Mouse (Mus musculus) heart, embryonic 14.5 days (tissue): ENCODE results near the gene Upb1. TPM values are rescaled to one million over a fixed set of nuclear protein-coding genes. Genes with fewer than 3 reads are reported as not detected.
"Not testable (repeated sequence)": the region's sequence is repeated elsewhere in the genome, so short reads cannot be mapped to it uniquely, and the experiment has no call there.

Experiments
- ATAC-seq: fragments of 200-750 bp; cut with Nextera tagmentation; 2 replicates; pipeline ENCODE4 v1.8.0; 2017; ENCODE audit warnings: low read depth, moderate TSS enrichment; ENCODE audit not compliant: insufficient number of reproducible peaks, insufficient read depth, low FRiP score
- H3K27ac ChIP-seq, 2 experiments: fragments of 200-500 bp in 1 of 2; fragments of 300-500 bp in 1 of 2; sonication (generic) in 1 of 2; replicated peaks in 1 of 2; 2 replicates each; pipeline ENCODE4 v1.5.1; 2012 to 2014; ENCODE audit warnings: low read depth in 2 of 2, low read length in 2 of 2, control low read depth in 1 of 2, mild to moderate bottlenecking in 1 of 2, mixed read lengths in 1 of 2; ENCODE audit not compliant: control insufficient read depth in 1 of 2, insufficient read depth in 1 of 2
- H3K27me3 ChIP-seq: fragments of 300-500 bp; sonication (generic); 2 replicates; pipeline ENCODE4 v1.6.1; 2014; ENCODE audit warnings: mild to moderate bottlenecking, low read length, control low read depth; ENCODE audit not compliant: control insufficient read depth, insufficient read depth
- H3K36me3 ChIP-seq: fragments of 300-500 bp; sonication (generic); 2 replicates; pipeline ENCODE4 v1.6.1; 2014; ENCODE audit warnings: mild to moderate bottlenecking, control low read depth, low read length, mixed read lengths; ENCODE audit not compliant: control insufficient read depth, insufficient read depth
- H3K4me1 ChIP-seq, 2 experiments: fragments of 200-500 bp in 1 of 2; fragments of 300-500 bp in 1 of 2; sonication (generic) in 1 of 2; 2 replicates each; pipeline ENCODE4 v1.6.1; 2012 to 2014; ENCODE audit warnings: low read length in 2 of 2, control low read depth in 1 of 2, mixed read lengths in 1 of 2; ENCODE audit not compliant: control insufficient read depth in 2 of 2, insufficient read depth in 2 of 2
- H3K4me2 ChIP-seq: fragments of 300-500 bp; sonication (generic); 2 replicates; pipeline ENCODE4 v1.6.1; 2014; ENCODE audit warnings: mild to moderate bottlenecking, low read length
- H3K4me3 ChIP-seq, 2 experiments: fragments of 200-500 bp in 1 of 2; fragments of 300-500 bp in 1 of 2; sonication (generic) in 1 of 2; 2 replicates each; pipeline ENCODE4 v1.5.1; 2012 to 2014; ENCODE audit warnings: low read length in 2 of 2, mild to moderate bottlenecking in 2 of 2, control low read depth in 1 of 2, low read depth in 1 of 2, moderate library complexity in 1 of 2; ENCODE audit not compliant: control insufficient read depth in 1 of 2, insufficient read depth in 1 of 2
- H3K9ac ChIP-seq: fragments of 300-500 bp; sonication (generic); 2 replicates; pipeline ENCODE4 v1.6.1; 2014; ENCODE audit warnings: mild to moderate bottlenecking, low read length
- H3K9me3 ChIP-seq: fragments of 300-500 bp; sonication (generic); 2 replicates; pipeline ENCODE4 v1.6.1; 2016; ENCODE audit warnings: low read length, control low read depth; ENCODE audit not compliant: control insufficient read depth
- WGBS: fragments of 180-500 bp; shearing (Covaris S2); extraction: QIAGEN DNeasy Blood & Tissue Kit; methylation state at CpG from one replicate; pipeline ENCODE4 v1.1.7; 2014; 5-methylcytosine and 5-hydroxymethylcytosine counted together
- polyA plus RNA-seq: library from polyadenylated mRNA; unstranded; fragments of >200 nt; fragmentation: Nextera tagmentation; extraction: Ambion mirVana; gene quantifications from 2 replicates; pipeline ENCODE4 v1.2.1, GENCODE M21; 2014

The Upb1 gene
- polyA plus RNA-seq, 1 experiment from 2014 or later = 0.65 TPM

- ATAC-seq = no peak
- H3K9me3 ChIP-seq = no peaks in the 10 kb centered on the region
- peak overlapping the region; percentile 34 to 39 for H3K27ac ChIP-seq
- H3K4me2 ChIP-seq = no peak overlapping the region
- 38% methylated on average over 8 of the region's 8 CpGs for WGBS
- H3K27me3 ChIP-seq = no peaks in the 10 kb centered on the region
- H3K4me3 ChIP-seq = no peak overlapping the region
- no peak overlapping the region for H3K9ac ChIP-seq
- peaks cover 32 to 52% of the 10 kb centered on the region in 2 experiments for H3K4me1 ChIP-seq
- no peaks in the 10 kb centered on the region for H3K36me3 ChIP-seq
Observed at GRCm38 (mm10) chr10:75445030-75445429, 44.1 kb downstream of the Upb1 start.

DNA sequence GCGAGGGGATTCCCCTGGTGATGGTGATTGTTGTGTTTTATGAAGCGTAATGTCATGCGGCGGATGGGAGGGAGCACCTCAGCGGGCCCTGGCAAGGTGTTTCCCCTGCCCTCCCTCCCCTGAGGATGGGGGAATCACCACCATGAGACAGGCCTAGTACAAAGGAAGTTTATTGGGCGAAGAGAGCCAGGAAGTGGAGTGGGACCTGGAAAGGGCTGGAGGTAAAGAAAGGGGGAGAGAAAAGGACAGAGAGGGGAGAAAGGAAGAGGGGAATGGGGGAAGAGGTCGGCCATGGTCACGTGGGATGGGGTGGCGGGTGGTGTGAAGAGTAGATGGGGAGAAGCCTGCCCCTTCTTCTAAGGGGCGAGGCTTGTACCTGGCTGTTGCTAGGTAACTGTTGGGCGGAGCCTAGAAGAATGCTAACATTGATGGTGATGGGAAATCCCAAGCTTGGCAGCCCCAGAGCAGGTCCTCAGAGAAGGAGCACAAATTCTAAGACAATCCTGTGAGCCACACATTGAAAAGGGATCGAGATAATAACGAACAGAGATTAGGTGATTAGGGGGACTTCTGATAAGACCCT lies 45.7 kb downstream of the Upb1 start:
- peaks cover 44 to 61% of the 10 kb centered on the region in 2 experiments for H3K4me1 ChIP-seq
- no peak for ATAC-seq
- no peak overlapping the region for H3K4me2 ChIP-seq
- H3K9me3 ChIP-seq = no peaks in the 10 kb centered on the region
- H3K9ac ChIP-seq = no peak overlapping the region
- WGBS = 60% methylated on average over 13 of the region's 13 CpGs
- H3K27me3 ChIP-seq = no peaks in the 10 kb centered on the region
- peak overlapping the region in 1 of 2 experiments; percentile 16; a peak in 1 of 4 replicates for H3K27ac ChIP-seq
- no peaks in the 10 kb centered on the region for H3K36me3 ChIP-seq
- no peak overlapping the region for H3K4me3 ChIP-seq

- H3K36me3 ChIP-seq = no peaks in the 10 kb centered on the region
- no peak for ATAC-seq
- H3K4me3 ChIP-seq = no peak overlapping the region
- H3K4me1 ChIP-seq = peaks cover 42 to 60% of the 10 kb centered on the region in 2 experiments
- WGBS = 83% methylated on average over 11 of the region's 11 CpGs
- H3K4me2 ChIP-seq = no peak overlapping the region
- no peak overlapping the region for H3K9ac ChIP-seq
- H3K9me3 ChIP-seq = no peaks in the 10 kb centered on the region
- H3K27ac ChIP-seq = no peak overlapping the region
- no peaks in the 10 kb centered on the region for H3K27me3 ChIP-seq
Observed at GRCm38 (mm10) chr10:75447489-75447888, 46.6 kb downstream of the Upb1 start.

- Histone ChIP-seq H3K4me3 (no peak overlapping the region), H3K36me3 (no peaks in the 10 kb centered on the region), H3K27me3 (no peaks in the 10 kb centered on the region), H3K9ac (no peak overlapping the region), H3K4me2 (no peak overlapping the region), H3K4me1 (peaks cover 41 to 58% of the 10 kb centered on the region in 2 experiments), H3K27ac (peak overlapping the region; percentile 9 to 39; a peak in 3 of 4 replicates), H3K9me3 (no peaks in the 10 kb centered on the region)
- no peak for ATAC-seq
- WGBS = 34% methylated on average over 6 of the region's 6 CpGs
Observed at GRCm38 (mm10) chr10:75448806-75449420, 48.0 kb downstream of the Upb1 start.

GRCm38 (mm10) chr10:75450331-75450730 lies 49.4 kb downstream of the Upb1 start:
- H3K27me3 ChIP-seq = no peaks in the 10 kb centered on the region
- peak overlapping the region; percentile 90 to 98 for H3K27ac ChIP-seq
- no peak overlapping the region for H3K4me2 ChIP-seq
- peaks cover 32 to 45% of the 10 kb centered on the region in 2 experiments for H3K4me1 ChIP-seq
- WGBS = 91% methylated on average over 8 of the region's 8 CpGs
- no peak overlapping the region for H3K9ac ChIP-seq
- ATAC-seq = no peak
- no peak overlapping the region for H3K4me3 ChIP-seq
- H3K36me3 ChIP-seq = no peaks in the 10 kb centered on the region
- no peaks in the 10 kb centered on the region for H3K9me3 ChIP-seq

GRCm38 (mm10) chr10:75451036-75451786 lies 50.3 kb downstream of the Upb1 start:
- Histone ChIP-seq H3K4me2 (peak overlapping the region; percentile 36), H3K9ac (peak overlapping the region; percentile 47)

DNA sequence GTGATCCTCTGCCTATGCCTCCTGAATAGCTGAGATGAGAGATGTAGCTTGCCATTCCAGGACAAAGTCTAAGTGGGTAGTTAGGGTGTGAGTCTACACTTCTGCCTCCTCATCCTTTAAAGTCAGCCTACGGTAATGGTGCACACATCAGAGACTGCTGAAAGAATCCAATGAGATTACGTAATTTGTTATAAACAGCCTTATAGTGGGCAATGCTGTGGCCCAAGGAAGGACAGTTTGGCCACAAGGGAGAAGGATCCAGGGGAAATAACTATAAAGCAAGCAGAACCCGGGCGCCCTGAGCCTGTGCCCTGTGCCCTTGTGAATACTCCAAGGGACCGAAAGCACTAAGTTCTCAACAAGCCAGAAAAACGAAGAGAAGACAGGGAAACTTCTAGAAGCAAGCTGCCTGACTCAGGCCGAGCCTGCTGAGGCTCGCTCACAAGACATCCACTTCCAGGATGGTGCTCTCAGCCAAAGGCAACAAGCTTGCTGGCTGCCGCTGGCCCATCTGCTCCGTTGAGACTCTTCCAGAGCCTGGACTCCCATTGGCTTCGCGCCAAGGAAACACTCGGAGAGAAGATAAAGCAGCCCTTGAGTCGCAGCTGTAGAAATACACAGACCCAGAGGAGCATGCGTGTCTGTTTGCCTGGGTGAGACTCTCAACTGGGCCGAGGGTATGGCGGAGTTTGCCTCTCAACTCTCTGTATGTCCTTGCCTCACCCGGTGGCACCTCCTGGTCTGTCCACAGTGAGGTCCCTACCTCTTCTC lies 55.3 kb downstream of the Upb1 start:
- peak; percentile 88 for ATAC-seq
- 29% methylated on average over 11 of the region's 18 CpGs for WGBS
- Histone ChIP-seq H3K4me2 (peak overlapping the region; percentile 37), H3K4me1 (peaks cover 9 to 15% of the 10 kb centered on the region in 2 experiments), H3K27ac (peak overlapping the region; percentile 76 to 80)
- H3K4me3 ChIP-seq, H3K36me3 ChIP-seq, H3K9ac ChIP-seq, H3K9me3 ChIP-seq, H3K27me3 ChIP-seq: not testable (repeated sequence)

More at GRCm38 (mm10) chr10:75451036-75451786, 50.3 kb downstream of the Upb1 start:
- peaks cover 32 to 50% of the 10 kb centered on the region in 2 experiments for H3K4me1 ChIP-seq
- no peaks in the 10 kb centered on the region for H3K9me3 ChIP-seq
- H3K4me3 ChIP-seq = no peak overlapping the region
- H3K27ac ChIP-seq = peak overlapping the region; percentile 90 to 98
- H3K36me3 ChIP-seq = no peaks in the 10 kb centered on the region
- H3K27me3 ChIP-seq = no peaks in the 10 kb centered on the region
- peak; percentile 76 for ATAC-seq
- WGBS = 9% methylated on average over 10 of the region's 10 CpGs
